Mouse (Mus musculus) thymus, postnatal 14 days (tissue): ENCODE data around the gene Arsk.

Source experiments
- DNase-seq: peaks from one replicate; pipeline ENCODE4 v3.0.0; 2021

The Arsk gene

GRCm38 (mm10) chr13:76021782-76022181 lies 76.7 kb downstream of the Arsk start:
- no peak for DNase-seq

- DNase-seq: no peak
Observed at GRCm38 (mm10) chr13:76018844-76019400, 79.5 kb downstream of the Arsk start.

- peak; percentile 98 for DNase-seq
Observed at GRCm38 (mm10) chr13:76017974-76018843, 80.3 kb downstream of the Arsk start, which contains the start of gene Rfesd. Gene Rfesd, minus strand, starts transcription at chr13:76018719.

- DNase-seq: no peak
Observed at GRCm38 (mm10) chr13:76017465-76017864, 81.0 kb downstream of the Arsk start.

GRCm38 (mm10) chr13:76014511-76014910 lies 83.9 kb downstream of the Arsk start:
- DNase-seq: no peak
